Mouse (Mus musculus) heart, adult 9 months (tissue): ENCODE results near the gene Dcaf6.
A peak's percentile ranks its signal among the peaks of the same experiment; 100 is the strongest.

Experiments used
- DNase-seq, 2 experiments: peaks; one replicate each; pipeline ENCODE4 v3.0.0; 2022; ENCODE audit warnings: low spot score in 2 of 2

The Dcaf6 gene

DNA sequence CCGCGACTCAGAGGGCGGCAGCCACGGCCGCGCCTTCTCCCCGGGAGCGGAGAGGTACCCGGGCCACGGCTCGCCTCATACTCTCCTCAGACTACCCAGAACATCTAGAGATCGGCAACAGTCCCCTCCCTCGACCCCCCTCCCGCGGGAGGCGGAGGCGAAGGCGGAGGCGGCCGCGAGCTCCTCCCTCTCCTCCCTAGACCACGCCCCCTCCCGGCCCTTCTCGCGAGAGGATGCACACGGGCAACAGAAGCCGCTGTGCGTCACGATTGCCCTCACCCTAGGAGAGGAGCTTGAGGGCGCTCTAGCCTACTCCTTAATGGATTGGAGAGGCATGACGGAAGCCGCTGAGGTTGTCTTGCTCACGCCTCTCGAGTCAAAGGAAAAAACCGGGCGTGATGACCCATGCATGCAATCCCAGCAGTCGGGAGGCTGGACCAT lies at the start of gene Dcaf6, which contains the start of gene Mpc2:
Gene Dcaf6 (minus strand): TSS at position 116 of the 441 bp plus-strand sequence.
Gene Mpc2 (plus strand): TSS at position 278 of the 441 bp plus-strand sequence.
- peak; percentile 96 to 98 for DNase-seq

DNA sequence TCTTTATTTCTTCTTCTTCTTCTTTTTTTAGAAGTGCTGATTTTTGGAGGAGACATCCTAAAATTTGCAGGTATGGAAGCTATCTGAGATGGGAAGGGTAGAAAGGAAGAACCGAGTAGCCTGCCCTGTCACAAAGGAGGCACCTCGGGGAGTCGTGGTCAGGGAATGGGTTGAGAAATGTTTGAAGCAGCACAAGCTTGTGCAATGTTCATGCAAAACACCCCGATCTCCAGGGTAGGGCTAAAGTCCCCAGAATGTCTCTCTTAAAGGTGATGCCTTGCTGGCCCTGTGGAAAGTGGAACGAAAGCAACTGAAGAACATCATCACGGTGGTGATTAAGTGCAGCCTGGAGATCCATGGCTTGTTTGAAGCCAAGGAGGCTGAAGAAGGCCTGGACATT lies 46.0 kb upstream of the Dcaf6 start:
- DNase-seq = no peak

DNA sequence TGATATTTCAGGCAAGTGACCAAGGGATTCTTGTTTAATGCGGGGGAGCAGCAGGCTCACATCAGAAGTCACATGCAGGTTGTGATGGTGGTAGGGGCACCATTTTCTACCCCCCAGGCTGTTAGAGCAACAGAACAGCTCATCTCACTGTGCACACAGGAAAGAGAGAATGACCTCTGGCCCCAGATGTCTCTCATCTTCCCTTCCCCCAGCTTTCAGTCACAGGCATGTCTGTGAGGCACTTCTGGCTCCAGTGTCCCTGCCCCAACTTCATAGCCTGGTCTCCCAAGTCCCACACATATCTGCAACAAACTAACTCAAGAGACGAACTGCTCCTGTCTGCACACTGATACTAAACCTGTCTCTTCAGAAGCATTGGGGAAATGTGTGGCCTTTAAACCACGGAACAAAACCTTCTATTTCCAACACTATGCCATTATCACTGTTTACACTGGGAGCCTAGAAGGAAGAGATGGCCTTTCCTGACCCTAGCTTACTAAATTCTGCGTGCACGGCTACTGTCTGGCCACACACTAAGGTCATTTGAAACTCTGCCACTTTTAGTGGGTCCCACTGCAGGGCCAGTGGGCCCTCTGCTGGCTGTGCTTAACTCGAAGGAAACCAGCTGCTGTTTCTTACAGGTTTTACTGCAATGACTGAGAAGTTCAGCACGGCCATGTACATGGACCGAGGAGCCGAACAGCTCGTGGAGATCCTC lies 43.2 kb upstream of the Dcaf6 start:
- peak; percentile 16 to 54 for DNase-seq

DNA sequence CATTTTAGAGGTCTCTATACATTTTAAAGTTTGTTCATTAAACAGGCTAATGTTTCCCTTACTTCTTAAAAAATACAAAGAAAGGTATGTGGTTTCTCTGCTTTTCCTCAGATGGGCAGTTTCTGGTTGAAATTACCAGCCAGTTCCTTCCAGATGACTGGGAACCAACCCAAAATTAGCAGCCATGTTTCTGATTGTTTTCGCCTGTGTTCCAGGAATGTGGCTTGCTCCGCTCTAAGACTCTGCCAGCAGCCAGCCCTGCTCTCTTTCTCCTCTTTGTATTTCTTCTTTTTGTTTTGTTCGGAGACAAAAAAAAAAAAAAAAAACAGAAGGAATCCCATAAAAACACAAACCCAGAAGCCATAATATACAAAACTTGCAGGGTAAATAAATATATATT lies 38.6 kb upstream of the Dcaf6 start:
- no peak for DNase-seq

DNA sequence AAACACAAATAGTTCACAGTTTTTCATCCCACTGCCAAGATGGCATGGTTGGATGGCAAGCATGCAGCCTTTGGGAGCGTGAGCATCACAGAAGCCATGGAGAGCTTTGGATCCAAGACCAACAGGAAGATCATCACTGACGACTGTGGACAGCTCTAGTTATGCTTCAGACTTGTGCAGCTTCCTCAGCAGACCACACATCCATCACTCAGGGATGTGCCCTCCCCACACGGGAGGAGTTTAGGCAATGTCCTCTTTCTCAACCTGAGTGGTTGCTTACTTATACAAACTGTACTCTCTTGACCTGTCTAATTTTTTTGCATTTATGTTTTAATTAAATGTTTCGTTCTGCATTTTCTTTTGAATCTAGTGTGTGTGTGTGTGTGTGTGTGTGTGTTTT lies 28.9 kb upstream of the Dcaf6 start:
- no peak for DNase-seq

DNA sequence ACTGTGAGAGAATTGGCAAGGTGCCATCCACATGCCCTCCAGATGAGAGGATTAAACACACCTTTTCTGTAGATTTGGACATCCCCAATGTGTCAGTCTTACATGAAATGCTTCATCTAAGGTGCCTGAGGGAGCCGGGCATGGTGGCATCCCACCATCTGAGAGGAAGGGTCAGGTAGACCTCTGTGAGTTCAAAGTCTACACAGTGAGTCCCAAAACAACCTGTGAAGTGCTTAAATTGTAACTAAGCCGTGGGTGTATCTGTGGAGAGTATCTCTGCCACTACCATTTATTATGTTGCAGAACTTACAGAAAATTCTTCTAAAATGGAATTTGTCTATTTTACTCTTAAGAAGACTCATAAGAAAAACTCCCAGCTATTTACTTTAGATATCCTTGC lies 25.8 kb upstream of the Dcaf6 start:
- DNase-seq = no peak

DNA sequence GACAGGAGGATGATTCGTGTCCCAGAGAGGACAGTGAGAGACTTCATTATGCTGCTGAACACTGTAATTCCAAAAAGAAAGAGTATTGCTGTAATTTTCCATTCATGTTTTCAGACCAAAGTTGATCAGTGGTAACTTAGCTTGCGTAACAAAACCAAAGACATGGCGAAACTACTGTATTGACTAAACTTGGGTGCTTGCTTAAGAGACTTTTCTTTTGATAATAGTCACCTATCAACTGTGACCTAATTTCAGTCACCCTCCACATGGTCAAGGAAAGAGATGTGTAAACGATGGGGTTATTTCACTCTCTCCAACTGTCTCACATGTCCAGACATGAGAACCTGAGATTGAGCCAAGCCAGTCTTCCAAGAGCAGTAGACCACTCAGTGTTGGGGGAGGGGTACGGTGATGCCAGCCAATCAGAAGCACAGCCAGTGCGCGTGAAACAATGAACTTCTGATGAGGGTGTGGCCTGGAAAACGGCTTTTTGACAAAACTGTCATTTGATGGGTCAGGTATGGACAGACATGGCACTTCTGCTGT lies 24.5 kb upstream of the Dcaf6 start, which contains the start of gene Adcy10:
Gene Adcy10 (plus strand): TSS at position 496 of the 546 bp plus-strand sequence.
- DNase-seq = no peak

DNA sequence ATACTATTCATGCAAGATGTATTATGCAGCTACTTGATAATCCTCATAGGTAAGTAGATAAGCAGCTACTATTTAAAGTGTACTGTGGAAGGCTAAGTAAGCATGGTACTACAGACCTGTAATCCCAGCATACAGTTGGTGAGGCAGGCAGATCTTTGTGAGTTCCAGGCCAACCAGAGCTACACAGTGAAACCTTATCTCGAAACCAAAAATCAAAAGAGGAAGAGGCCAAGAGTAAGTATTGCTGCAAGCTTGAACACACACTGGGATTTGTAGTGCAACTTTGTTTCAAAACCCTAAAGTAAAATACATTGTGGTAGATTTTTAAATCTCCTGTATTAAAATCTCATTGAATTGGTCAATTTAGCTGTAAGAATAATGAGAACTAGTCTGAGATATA lies 11.2 kb upstream of the Dcaf6 start:
- no peak for DNase-seq

DNA sequence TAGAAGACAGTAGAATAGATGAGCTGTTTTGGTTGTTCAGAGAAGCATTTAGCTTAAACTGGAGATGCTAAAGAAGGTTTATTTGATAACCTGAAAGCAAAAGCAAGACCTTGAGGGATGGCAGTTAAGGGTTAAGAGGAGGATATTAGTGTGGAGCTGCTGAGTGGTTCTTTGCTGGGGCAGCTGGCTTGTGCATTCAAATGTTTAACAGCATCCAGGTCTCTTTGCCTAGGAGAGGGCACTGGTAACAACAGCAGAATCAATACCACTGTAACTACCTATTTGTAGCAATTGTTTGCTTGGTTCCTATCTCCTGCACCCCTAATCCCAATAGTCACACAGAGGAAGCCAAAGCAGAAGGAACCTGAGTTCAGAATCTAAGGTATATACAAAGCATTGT lies 9.4 kb upstream of the Dcaf6 start:
- no peak for DNase-seq

DNA sequence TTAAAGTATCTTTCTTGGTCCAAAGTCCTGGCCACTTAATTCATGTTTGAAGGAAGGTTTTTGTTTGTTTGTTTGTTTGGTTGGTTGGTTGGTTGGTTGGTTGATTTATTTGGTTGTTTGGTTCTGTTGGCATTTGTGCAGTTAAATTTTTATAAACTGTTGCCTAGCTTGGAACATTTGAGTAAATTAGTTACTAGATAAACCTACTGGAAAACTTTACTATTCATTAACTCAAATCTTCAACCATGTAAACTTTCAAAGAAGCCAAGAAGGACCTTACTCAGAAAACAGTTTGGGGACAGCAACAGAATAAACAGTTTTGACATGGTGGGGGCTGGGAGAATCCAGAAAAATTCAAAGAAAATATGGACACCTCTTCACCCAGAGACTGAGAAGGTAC lies 8.7 kb upstream of the Dcaf6 start:
- DNase-seq = no peak

DNA sequence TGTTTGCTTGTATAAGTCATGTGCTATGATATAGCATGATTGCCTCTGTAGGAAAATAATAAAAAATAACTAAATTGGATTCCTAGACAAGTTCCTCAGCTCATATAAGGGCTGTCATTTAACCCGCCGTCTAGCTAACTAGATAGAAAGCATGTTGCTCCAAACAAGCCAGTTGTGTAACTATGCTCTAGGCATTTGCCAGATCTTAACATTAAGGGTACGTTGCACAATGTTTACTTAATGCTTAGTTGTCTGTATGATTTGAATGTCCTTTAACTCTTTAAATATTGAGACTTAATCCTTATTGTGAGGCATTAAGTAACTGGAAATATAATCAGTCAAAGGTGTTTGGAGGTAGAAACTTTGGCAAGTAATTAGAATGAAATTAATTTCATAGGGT lies 4.3 kb upstream of the Dcaf6 start:
- DNase-seq = no peak

DNA sequence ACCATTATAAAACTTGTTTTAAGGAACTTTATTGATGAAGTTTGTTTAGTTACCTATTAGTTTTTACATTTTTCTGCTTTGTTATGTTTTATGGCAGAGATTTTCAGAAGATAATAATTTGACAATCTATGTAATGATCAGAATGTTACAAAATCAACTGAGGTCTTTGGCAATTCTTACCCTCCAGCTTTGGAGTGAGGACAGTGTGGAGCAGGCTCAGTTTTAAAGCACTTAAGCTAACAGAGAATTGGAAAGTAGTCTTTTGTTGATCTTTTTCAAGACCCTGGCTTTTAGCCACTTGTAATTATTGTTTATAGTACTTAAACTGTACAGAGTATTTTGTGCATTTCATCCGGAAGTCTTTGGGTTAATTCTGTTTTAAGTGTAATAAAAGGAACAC lies 2.6 kb upstream of the Dcaf6 start:
- no peak for DNase-seq

DNA sequence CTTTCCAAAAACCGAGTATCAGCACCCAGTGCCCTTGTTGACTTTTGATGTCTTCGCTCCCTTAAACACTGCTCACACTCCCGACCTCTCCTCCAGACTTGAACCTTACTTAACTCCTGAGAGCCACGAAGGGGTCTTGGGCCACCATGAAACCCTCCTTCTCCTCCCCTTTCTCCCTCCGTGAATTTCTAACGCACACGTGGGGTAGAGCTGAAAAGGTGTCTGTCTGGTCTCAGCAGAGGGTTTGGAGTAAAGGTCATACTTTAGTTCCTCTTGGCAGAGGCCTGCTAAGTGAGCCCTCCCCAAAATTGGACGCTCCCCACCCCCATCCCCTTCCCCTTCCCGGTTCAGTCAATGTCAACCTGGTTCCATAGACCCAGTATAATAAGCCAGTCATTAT lies 1.4 kb upstream of the Dcaf6 start:
- DNase-seq = peak in 1 of 2 experiments; percentile 31

DNA sequence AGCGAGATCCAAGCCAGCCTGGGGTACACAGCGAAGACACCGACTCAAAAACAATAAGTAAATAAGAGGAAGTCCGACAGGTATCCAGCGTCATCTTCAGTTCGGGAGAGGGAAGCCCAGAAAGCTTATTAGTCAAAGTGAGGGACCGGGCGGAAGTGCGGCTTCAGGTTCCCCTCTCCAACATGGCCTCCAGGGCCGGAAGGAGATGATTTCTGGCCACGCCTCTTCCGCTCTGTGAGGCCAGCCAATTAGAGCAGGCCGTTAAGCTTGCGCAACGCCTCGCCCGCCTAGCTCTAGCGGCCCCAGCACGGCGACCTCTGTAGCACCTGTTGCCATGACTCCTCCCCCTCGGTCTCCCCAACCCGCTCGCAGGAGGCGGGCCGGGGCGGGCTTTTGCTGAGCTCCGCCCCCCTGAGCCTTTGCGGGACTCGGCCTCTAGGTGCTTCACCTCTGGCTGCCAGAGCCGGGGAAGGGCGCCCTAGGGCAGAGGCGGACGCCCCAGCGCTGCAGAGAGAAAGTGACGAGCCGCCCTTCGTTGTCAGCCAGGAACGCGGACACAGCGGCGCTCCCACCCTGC lies 614 bp upstream of the Dcaf6 start:
- peak; percentile 99 for DNase-seq

DNA sequence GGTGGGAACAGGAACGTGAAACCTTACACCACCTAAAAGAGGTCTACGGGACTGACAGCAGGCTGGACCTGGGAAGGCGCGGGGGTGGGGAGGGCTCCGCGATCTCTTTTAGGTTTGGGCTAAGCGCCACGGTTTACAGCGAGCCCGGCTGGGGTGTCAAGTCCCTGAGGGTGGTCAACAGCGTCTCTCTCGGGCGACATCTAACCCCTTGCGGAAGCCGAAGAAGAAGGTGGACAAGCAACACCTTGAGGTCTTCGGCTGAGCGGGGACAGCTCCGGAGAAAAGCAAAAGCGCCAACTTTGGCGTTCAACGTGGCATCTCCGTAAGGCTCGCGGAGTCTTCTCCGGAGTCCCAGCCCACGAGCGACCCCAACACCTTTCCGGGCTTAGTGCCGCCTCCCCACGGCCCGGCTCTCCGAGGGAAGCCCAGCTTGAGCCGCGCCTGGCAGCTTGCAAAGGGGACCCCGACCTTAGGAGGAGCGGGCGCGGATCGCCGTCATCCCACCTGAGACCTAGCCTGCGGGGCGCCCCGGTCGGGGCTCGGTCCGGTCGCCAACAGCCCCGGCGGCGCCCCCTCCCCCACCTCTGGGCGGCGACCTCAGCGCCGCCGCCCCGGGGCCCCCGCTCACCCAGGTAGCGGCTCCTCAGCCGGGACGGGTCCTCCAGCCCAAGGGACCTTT lies 633 bp downstream of the Dcaf6 start:
- DNase-seq = peak; percentile 68 to 69

DNA sequence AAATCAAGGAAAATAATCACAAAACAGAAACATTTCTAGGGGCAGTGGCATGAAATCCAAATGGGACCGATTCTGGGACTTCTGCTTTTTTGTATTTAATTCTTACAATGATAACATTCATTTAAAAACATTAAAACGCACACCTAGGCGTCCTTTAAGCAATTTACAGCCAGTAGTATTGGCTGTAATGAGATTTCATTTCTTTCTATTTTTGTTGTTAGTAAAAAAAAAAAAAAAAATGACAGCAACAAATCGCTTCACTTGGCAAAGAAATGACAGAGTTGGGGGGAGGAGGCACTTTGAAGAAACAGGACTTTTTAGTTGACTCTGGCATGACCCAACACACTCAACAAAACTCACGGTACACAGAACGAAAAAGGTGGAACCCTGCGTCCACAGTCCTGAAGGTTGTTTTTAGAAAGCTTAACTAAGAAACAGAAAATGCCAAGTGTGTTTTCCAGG lies 1.2 kb downstream of the Dcaf6 start:
- no peak for DNase-seq

DNA sequence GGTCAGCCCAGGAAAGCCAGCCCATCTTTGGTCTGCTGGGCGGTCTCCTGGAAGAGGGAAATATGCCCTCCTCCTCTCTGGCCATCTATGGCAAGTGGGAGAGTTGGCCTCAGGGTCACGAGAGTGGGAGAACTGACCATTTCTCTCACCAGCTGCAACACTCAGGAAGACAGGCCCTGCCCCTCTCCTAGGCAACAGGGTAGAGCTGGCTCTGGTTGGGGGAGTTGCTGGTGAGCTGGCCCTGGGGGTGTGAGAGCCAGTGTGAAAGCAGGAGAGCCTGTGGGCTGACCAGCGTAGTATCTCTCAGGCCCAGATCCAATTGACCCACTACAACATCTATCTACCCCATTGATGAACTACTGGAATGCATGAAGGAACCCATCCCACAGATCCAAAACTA lies 18.6 kb downstream of the Dcaf6 start:
- DNase-seq = no peak

DNA sequence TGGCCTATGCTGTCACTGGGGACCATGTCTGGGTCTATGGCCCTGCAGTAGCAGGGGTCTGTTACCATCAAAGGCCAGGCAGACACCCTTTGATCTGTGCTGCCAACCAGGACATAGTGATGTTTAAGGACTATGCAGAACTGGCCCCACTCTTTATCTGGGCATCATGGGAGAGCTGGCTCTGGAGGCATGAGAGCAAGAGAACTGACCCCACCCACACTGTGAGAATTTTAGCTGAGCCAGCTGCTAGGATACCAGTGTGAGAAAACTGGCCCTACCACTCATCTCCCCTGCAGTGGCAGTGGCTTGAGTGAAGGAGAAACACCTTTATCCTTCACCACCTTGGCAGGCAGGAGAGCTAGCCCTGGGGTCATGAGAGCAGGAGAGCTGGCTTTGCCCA lies 19.1 kb downstream of the Dcaf6 start:
- no peak for DNase-seq

DNA sequence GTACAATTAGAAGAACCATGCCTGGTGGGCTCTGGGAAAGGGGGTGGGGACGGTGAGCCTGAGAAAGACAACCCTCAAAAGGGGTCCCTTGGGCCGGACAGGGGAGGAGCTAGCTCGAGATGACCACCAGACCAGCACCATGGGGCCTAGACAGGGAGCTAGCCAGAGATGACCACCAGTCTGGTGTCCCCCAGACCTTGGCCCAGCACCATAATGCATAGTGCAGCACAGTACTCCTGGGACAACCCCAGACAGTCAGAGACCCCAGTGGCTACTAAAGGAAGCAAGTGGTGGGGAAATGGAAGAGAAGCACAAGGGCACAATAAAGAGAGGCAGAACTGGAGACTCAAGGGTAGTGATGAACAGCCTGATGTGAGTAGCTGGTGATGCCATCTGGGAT lies 19.5 kb downstream of the Dcaf6 start:
- DNase-seq = no peak

DNA sequence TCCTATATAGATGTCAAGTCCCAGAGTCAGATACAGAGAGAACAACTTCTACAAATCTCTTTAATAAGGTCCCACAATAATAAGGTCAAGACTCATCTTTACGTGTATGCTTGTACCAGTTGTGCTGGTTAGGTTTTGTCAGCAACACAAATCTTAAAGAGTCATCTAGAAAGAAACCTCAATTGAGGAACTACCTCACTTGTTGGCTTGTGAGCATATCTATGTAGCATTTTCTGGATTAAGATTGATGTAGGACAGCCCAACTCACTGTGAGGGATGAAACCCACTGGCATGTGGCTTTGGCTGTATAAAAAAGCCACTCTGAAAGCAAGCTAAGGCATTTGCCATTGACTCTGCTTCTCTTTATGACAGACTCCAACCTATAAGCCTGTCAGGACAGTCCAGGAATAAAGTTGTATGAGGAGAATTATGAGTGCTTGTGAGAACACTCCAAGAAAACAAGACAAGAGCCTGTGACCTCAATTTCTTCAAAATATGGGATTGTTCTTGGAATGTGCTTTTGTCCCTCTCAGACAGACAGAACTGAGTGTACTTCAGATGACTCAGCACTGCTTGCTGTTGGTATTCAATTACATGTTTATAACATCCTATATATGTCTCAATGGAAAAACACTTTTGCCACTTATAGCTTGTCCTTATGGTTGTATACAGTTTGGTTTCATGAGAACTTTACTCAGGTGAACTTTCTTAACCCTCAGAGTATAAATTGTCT lies 21.8 kb downstream of the Dcaf6 start:
- no peak for DNase-seq

DNA sequence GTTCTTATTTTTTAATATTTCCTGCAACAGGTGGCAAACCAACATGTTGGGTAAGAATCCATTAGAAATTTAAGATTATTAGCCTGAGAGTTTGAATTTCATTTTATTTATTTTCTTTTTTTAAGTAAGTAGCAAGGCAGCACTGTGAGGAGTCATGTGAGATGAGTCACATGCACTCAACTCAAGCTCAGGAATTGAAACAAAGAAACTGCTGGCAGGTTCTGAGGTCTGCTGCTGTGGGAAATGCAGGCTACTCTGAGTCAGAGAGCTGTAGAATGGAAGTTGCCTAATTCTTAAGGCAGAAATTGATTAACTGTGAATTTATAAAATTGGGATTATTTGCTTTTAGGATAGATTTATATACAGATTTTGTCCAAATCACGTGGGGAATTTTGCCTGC lies 27.4 kb downstream of the Dcaf6 start:
- DNase-seq = peak in 1 of 2 experiments; percentile 19

DNA sequence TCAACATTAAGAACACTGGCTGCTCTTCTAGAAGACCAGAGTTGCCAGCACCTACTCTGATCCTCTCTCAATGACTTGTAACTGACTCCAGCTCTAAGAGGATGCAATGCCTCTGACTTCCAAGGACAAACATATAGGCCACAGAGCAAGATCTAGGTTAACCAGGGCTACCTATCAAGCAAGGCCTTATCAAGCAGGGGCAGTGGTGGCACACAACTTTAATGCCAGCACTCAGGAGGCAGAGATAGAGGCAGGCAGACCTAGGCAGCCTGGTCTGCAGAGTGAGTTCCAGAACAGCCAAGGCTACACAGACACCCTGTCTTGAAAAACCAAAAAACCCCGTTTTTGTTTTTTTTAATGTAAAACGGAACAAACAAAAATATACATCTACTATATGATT lies 34.0 kb downstream of the Dcaf6 start:
- DNase-seq = no peak
